Mouse (Mus musculus) ZHBTc4 (cell line): ENCODE results near the gene Cabp5.
"Not testable (repeated sequence)": the region's sequence is repeated elsewhere in the genome, so short reads cannot be mapped to it uniquely, and the experiment has no call there.

Source experiments
- DNase-seq: peaks from one replicate; pipeline ENCODE4 v3.0.0-alpha.2; 2011; ENCODE audit warnings: low read depth, low spot score

Cabp5 gene

DNA sequence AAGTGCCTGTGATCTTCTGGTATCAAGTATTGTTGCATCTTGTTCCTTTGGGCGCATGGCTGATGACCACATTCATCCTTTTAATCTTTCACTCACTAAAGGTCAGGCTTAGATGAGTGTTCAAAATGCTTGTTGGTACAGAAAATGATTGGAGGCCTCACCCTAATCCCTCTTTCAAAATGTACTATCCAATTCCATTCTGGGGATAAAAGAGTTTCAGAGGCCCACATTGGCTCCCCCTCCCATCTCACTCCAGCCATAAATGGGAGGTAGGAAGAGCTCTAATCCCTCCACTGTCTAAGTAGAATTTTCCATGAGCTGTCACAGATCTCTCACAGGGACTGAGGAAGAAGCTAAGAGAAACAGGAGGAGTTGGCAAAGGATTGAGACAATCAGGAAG is at the start of gene Cabp5:
Gene Cabp5, plus strand, starts transcription at position 301 of the 400 bp plus-strand sequence.
- DNase-seq = no peak

DNA sequence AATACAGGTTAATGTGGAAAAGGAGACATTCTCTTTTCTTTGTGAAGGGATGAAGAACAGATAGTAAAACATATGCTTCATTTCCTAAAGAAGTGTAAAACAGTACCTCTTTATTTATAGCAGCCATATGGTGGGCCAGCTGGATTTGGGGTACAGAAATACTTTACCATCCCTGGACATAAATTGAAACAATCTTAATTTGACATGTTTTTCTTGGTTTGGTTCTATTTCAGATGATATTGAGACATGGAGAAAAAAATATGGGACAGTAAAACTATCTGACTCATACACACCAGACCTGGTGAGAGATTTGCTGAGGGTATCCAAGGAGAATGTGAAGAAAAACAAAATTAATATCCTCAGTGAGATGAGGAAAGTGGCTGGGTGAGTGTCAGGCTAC is 42.0 kb upstream of the Cabp5 start:
- no peak for DNase-seq

DNA sequence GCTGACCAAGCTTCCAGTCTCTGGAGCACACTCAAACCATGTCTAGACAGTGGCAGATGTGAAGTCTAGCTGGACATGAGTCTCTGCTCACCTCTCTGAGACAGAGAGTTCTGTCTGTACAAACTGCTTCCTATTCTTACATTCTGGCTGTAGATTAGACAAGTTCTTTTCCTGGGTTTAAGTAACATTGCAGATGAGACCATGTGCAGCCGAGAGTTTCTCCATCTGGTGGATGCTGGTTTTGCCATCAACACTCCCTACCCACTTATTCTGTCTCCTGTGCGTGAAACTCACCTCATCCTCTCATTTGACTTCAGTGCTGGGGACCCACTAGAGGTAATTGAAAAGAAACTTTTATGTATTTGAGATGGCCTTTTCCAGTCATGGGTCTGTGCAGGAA is 17.3 kb upstream of the Cabp5 start:
- DNase-seq = no peak

DNA sequence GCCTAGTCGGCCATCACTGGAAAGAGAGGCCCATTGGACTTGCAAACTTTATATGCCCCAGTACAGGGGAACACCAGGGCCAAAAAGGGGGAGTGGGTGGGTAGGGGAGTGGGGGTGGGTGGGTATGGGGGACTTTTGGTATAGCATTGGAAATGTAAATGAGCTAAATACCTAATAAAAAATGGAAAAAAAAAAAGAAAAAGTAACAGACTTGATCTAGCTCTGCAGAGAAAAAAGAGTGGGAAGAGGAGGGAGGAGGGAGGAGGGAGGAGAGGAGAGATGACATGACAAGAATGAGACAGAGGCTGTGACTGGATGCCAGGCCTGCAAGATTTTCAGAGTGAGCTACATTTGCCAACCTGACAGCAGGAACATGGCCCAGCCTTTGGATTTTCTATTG is 52.6 kb downstream of the Cabp5 start, which contains the start of gene Bsph1:
Gene Bsph1, plus strand, starts transcription at position 301 of the 400 bp plus-strand sequence.
- not testable (repeated sequence) for DNase-seq
